Comparison of ENCODE assay signal across 9 mouse cellular contexts in the genomic region with DNA sequence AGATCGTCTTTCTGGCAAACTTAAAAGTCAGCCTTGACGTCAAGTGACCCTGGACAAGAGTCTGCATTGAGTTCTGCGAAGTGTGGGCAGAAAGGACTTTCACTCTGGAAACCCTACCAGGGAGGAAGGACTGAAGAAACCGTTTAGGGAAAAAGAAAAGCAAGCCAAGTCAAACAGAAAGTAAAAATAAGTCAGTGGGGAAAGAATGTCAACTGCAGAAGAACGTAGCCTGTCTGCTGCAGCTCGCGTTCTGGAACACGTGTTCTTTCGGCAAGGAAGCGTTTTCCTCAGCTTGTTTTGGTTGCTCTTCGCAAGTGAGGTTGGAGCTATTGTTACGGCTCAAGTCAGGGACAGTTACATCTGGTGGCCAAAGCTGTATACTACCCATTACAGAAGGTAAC.
DNase-seq lines count a peak whose midpoint lies in the region; ATAC-seq and TF ChIP-seq lines count a peak whose summit lies in the region.
"Had no signal": no experiment of that assay in that cellular context is flagged by ENCODE, and none has a peak within 500 bp of the region (broad histone marks: within the 10 kb centered on the region; RNA-seq: fewer than 3 reads in every experiment).

No protein-coding gene starts in this region.

- ATAC-seq in limb, embryonic 14.5 days (ENCODE audit: low FRiP score, low read depth), result no peak
- no peak for ATAC-seq in stomach, embryonic 14.5 days (ENCODE audit: insufficient number of reproducible peaks, insufficient read depth, low FRiP score, low read depth)

- no peaks in the 10 kb centered on the region for H3K36me3 ChIP-seq in limb, embryonic 14.5 days (ENCODE audit: control insufficient read depth, insufficient read depth, low read length)
- H3K36me3 ChIP-seq in stomach, embryonic 14.5 days (ENCODE audit: control insufficient read depth, insufficient read depth, low read length), result no peaks in the 10 kb centered on the region
- H3K36me3 ChIP-seq: midbrain, embryonic 12.5 days had no signal

- 0 out of 2 replicates have a peak, but pooled peaks cover 2% of the 10 kb centered on the region for H3K4me1 ChIP-seq in limb, embryonic 14.5 days (ENCODE audit: control insufficient read depth, insufficient read depth, low read length)
- H3K4me1 ChIP-seq in stomach, embryonic 14.5 days (ENCODE audit: control insufficient read depth, insufficient read depth, low read length), result 0 out of 2 replicates have a peak, but pooled peaks cover 3% of the 10 kb centered on the region
- H3K4me1 ChIP-seq: midbrain, embryonic 12.5 days had no signal

- peak overlapping the region; percentile 45; the same call in 1 of the 2 replicates for H3K27ac ChIP-seq in limb, embryonic 14.5 days (replicated peaks; ENCODE audit: low read depth, low read length)
- peak overlapping the region; percentile 57 for H3K27ac ChIP-seq in stomach, embryonic 14.5 days (ENCODE audit: low read length)
- H3K27ac ChIP-seq: midbrain, embryonic 12.5 days had no signal

- peak; percentile 6 to 14 for DNase-seq in spleen, postnatal 36 days (ENCODE audit: low spot score in 2 of 2)
- no peak for DNase-seq in spleen, adult 12 weeks (ENCODE audit: low spot score)
- peak; percentile 15 for DNase-seq in brain, embryonic 14.5 days (ENCODE audit: low read depth)
- peak; percentile 36 to 43 for DNase-seq in heart, postnatal 14 days
- peak; percentile 36 for DNase-seq in limb, embryonic 14.5 days (ENCODE audit: low spot score)
- DNase-seq in cerebellum, postnatal 36 days, result no peak
- DNase-seq in right cerebral cortex, postnatal 10 days (ENCODE audit: low spot score in 2 of 2), result no peak

- intact Hi-C loops in heart, postnatal 14 days (cut with DNase I), result loop anchor here (5.0 kb wide), 1 partner anchor 148 kb away; a partner anchor contains a TSS

- TF ChIP-seq CTCF in brain, embryonic 14.5 days (IDR thresholded peaks at IDR 0.05; ENCODE audit: borderline replicate concordance, extremely low read depth, insufficient read depth, insufficient read length), result no peak

- peak overlapping the region; percentile 7; the same call in 1 of the 2 replicates for H3K4me3 ChIP-seq in limb, embryonic 14.5 days (replicated peaks; ENCODE audit: low read length)
- peak overlapping the region; percentile 7; the same call in 1 of the 2 replicates for H3K4me3 ChIP-seq in stomach, embryonic 14.5 days (ENCODE audit: low read depth, low read length)
- H3K4me3 ChIP-seq: midbrain, embryonic 12.5 days had no signal

- peak overlapping the region; percentile 33 for H3K4me2 ChIP-seq in limb, embryonic 14.5 days (replicated peaks; ENCODE audit: low read depth, low read length, severe bottlenecking)
- peak overlapping the region; percentile 28; the same call in 1 of the 2 replicates for H3K4me2 ChIP-seq in stomach, embryonic 14.5 days (replicated peaks; ENCODE audit: low read depth, low read length)
- H3K4me2 ChIP-seq: midbrain, embryonic 12.5 days had no signal

- WGBS in limb, embryonic 14.5 days, result 54% methylated on average over 12 of the region's 12 CpGs
- 43% methylated on average over 12 of the region's 12 CpGs for WGBS in stomach, embryonic 14.5 days

- H3K9ac ChIP-seq in limb, embryonic 14.5 days (ENCODE audit: low read depth, low read length, severe bottlenecking), result no peak overlapping the region
- no peak overlapping the region for H3K9ac ChIP-seq in stomach, embryonic 14.5 days (replicated peaks; ENCODE audit: low read depth, low read length)
- H3K9ac ChIP-seq: midbrain, embryonic 12.5 days had no signal

- H3K27me3 ChIP-seq in limb, embryonic 14.5 days (ENCODE audit: control insufficient read depth, insufficient read depth, low read length), result no peaks in the 10 kb centered on the region
- no peaks in the 10 kb centered on the region for H3K27me3 ChIP-seq in stomach, embryonic 14.5 days (ENCODE audit: control insufficient read depth, insufficient read depth, low read length)
- H3K27me3 ChIP-seq: midbrain, embryonic 12.5 days had no signal

- no peaks in the 10 kb centered on the region for H3K9me3 ChIP-seq in limb, embryonic 14.5 days (ENCODE audit: control insufficient read depth, low read length)
- no peaks in the 10 kb centered on the region for H3K9me3 ChIP-seq in stomach, embryonic 14.5 days (ENCODE audit: control insufficient read depth, low read depth, low read length)
- H3K9me3 ChIP-seq: midbrain, embryonic 12.5 days had no signal

- no peak for TF ChIP-seq POLR2A in brain, embryonic 14.5 days (IDR thresholded peaks at IDR 0.05; ENCODE audit: borderline replicate concordance, extremely low read depth, insufficient read depth, insufficient read length, poor library complexity, severe bottlenecking)
- TF ChIP-seq POLR2A in limb, embryonic 14.5 days (IDR thresholded peaks at IDR 0.05; ENCODE audit: borderline replicate concordance, extremely low read depth, insufficient read depth, insufficient read length), result no peak

Comparison
In these comparisons a context has a peak if more than half of its experiments do, and no peak if none do; other contexts are left out.
1. DNase-seq: peak in spleen, postnatal 36 days (2 of 2), brain, embryonic 14.5 days (single experiment), heart, postnatal 14 days (2 of 2) and limb, embryonic 14.5 days (single experiment); none in spleen, adult 12 weeks (single experiment), cerebellum, postnatal 36 days (0 of 2) and right cerebral cortex, postnatal 10 days (0 of 2).